Mouse (Mus musculus): ENCODE measurements around the gene Ifnl3. TPM values are rescaled to one million over a fixed set of nuclear protein-coding genes. Genes with fewer than 3 reads are reported as not detected.
A peak's percentile ranks its signal among the peaks of the same experiment; 100 is the strongest.
"Not testable (repeated sequence)": the region's sequence is repeated elsewhere in the genome, so short reads cannot be mapped to it uniquely, and the experiment has no call there.

Ifnl3 gene
- polyA plus RNA-seq, 1 experiment from 2014 or later, result not detected

- not testable (repeated sequence) for H3K9me3 ChIP-seq; H3K27ac ChIP-seq; H3K9ac ChIP-seq; H3K27me3 ChIP-seq (replicated peaks); H3K4me1 ChIP-seq; H3K4me2 ChIP-seq; ATAC-seq (replicated peaks); H3K36me3 ChIP-seq (replicated peaks); H3K4me3 ChIP-seq
- 69% methylated on average over 8 of the region's 8 CpGs for WGBS
Measured at GRCm38 (mm10) chr7:28510405-28510974, 12.1 kb upstream of the Ifnl3 start, which contains the start of gene Ifnl2. Gene Ifnl2, minus strand, starts transcription at chr7:28510455.

- 72% methylated on average over 8 of the region's 8 CpGs for WGBS
Measured at GRCm38 (mm10) chr7:28511441-28511840, 11.2 kb upstream of the Ifnl3 start.

GRCm38 (mm10) chr7:28527922-28528719, 5.5 kb downstream of the Ifnl3 start:
- Histone ChIP-seq H3K4me1 (no peaks in the 10 kb centered on the region), H3K27ac (no peak overlapping the region), H3K36me3 (replicated peaks) (no peaks in the 10 kb centered on the region), H3K9ac (no peak overlapping the region), H3K9me3 (no peaks in the 10 kb centered on the region), H3K4me3 (no peak overlapping the region), H3K27me3 (replicated peaks) (no peaks in the 10 kb centered on the region; the same call in 1 of the 2 replicates), H3K4me2 (no peak overlapping the region)
- no peak for ATAC-seq (replicated peaks)
- WGBS, result 8% methylated on average over 19 of the region's 19 CpGs

More at GRCm38 (mm10) chr7:28511441-28511840, 11.2 kb upstream of the Ifnl3 start:
- H3K36me3 ChIP-seq (replicated peaks), result no peaks in the 10 kb centered on the region
- H3K4me3 ChIP-seq, result no peak overlapping the region
- no peaks in the 10 kb centered on the region for H3K27me3 ChIP-seq (replicated peaks)
- H3K4me1 ChIP-seq, result no peaks in the 10 kb centered on the region
- no peak overlapping the region for H3K9ac ChIP-seq
- ATAC-seq (replicated peaks), result no peak
- H3K9me3 ChIP-seq, result no peaks in the 10 kb centered on the region
- no peak overlapping the region for H3K27ac ChIP-seq
- no peak overlapping the region for H3K4me2 ChIP-seq

DNA sequence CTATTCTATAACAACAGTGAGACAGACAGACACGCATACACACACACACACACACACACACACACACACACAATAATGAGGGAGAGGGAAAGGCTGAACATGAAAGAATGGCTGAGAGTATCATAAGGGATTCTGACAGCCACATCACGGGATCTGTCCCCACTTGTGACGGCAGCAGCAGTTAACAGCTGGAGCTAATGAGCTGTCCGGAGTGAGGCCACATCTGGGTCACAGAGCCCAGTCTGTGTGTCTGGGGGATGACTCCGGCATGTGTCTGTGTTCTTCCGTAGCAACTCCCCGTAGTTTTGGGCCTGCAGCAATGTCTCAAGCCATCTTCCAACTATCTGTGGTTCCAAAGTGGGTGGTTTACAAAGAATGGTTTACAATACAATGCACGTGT, 9.4 kb downstream of the Ifnl3 start:
- Histone ChIP-seq H3K4me1 (no peaks in the 10 kb centered on the region), H3K36me3 (replicated peaks) (no peaks in the 10 kb centered on the region), H3K4me2 (no peak overlapping the region), H3K9me3 (no peaks in the 10 kb centered on the region), H3K9ac (no peak overlapping the region), H3K4me3 (no peak overlapping the region), H3K27ac (no peak overlapping the region), H3K27me3 (replicated peaks) (no peaks in the 10 kb centered on the region; the same call in 1 of the 2 replicates)
- ATAC-seq (replicated peaks), result no peak
- 76% methylated on average over 8 of the region's 8 CpGs for WGBS

DNA sequence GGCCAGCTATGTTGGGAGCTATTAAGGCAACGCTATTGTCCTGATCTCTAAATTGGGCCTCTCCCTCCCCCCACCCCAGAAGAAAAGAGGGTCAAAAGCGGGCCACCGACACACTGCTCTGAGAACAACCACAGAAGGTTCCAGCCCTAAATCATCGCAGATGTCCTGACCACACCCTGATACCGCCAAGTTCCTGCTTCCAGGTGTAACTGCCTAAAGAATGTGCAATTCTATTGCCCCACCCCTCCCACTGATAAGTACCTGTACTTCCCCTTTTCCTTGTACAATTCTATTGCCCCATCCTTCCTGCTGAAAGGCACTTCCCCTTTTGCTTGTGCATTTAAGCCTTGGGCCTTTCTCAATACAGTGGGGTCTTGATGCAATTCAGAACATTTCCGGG, 16.2 kb downstream of the Ifnl3 start:
- not testable (repeated sequence) for H3K9me3 ChIP-seq; H3K27me3 ChIP-seq (replicated peaks); H3K36me3 ChIP-seq (replicated peaks); ATAC-seq (replicated peaks); H3K4me1 ChIP-seq; H3K27ac ChIP-seq; H3K4me3 ChIP-seq; H3K4me2 ChIP-seq; H3K9ac ChIP-seq
- 92% methylated on average over 6 of the region's 6 CpGs for WGBS

DNA sequence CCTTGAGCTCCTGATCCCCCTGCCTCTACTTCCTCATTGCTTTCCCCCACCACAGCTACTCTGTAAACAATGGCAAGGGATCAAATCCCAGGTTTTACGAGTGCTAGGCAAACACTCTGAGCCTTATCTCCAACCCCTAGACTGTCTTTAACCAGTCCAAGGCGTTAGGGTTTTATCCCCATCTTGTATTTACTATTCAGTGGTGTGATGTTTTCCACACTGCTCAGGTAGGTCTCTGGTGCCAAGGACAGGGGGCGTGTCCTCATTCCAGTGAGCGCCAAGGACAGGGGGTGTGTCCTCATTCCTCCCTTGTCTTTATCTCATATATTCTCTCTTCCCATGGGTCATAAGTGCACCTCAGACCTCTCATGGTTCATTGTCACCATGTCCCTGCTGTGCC, 17.9 kb downstream of the Ifnl3 start, which contains the start of gene Sycn:
Gene Sycn (plus strand): TSS at position 360 of the 400 bp plus-strand sequence.
- Histone ChIP-seq H3K36me3 (replicated peaks) (no peaks in the 10 kb centered on the region), H3K4me1 (peaks cover 7% of the 10 kb centered on the region), H3K4me3 (no peak within 1 kb of the TSS), H3K9ac (no peak within 1 kb of the TSS), H3K4me2 (no peak within 1 kb of the TSS), H3K27me3 (replicated peaks) (peaks cover 16% of the 10 kb centered on the region), H3K9me3 (no peaks in the 10 kb centered on the region), H3K27ac (no peak within 1 kb of the TSS)
- no peak for ATAC-seq (replicated peaks)
- WGBS, result 81% methylated on average over 4 of the region's 4 CpGs

- Histone ChIP-seq H3K4me1 (peaks cover 20% of the 10 kb centered on the region), H3K36me3 (replicated peaks) (no peaks in the 10 kb centered on the region), H3K4me3 (peak overlapping the region; percentile 21), H3K27ac (no peak overlapping the region), H3K27me3 (replicated peaks) (peaks cover 37% of the 10 kb centered on the region), H3K9me3 (no peaks in the 10 kb centered on the region), H3K9ac (0 out of 2 replicates have a peak overlapping the region, but pooled peaks have one; percentile 12), H3K4me2 (peak overlapping the region; percentile 51)
- ATAC-seq (replicated peaks), result 0 out of 2 replicates have a peak, but pooled peaks have one; percentile 59
- 1% methylated on average over 27 of the region's 27 CpGs for WGBS
Measured at GRCm38 (mm10) chr7:28544051-28544601, 21.5 kb downstream of the Ifnl3 start.

- no peaks in the 10 kb centered on the region for H3K9me3 ChIP-seq
- ATAC-seq (replicated peaks), result 0 out of 2 replicates have a peak, but pooled peaks have one; percentile 24
Measured at GRCm38 (mm10) chr7:28545048-28545890, 22.6 kb downstream of the Ifnl3 start.

GRCm38 (mm10) chr7:28545891-28546210, 23.2 kb downstream of the Ifnl3 start:
- Histone ChIP-seq H3K27ac (no peak overlapping the region), H3K36me3 (replicated peaks) (no peaks in the 10 kb centered on the region), H3K9me3 (no peaks in the 10 kb centered on the region), H3K4me2 (no peak overlapping the region), H3K4me3 (no peak overlapping the region), H3K9ac (no peak overlapping the region), H3K27me3 (replicated peaks) (peaks cover 37% of the 10 kb centered on the region), H3K4me1 (peaks cover 20% of the 10 kb centered on the region)
- ATAC-seq (replicated peaks), result no peak
- WGBS, result 46% methylated on average over 7 of the region's 7 CpGs

More at GRCm38 (mm10) chr7:28545048-28545890, 22.6 kb downstream of the Ifnl3 start:
- peaks cover 37% of the 10 kb centered on the region for H3K27me3 ChIP-seq (replicated peaks)
- no peak overlapping the region for H3K4me2 ChIP-seq
- WGBS, result 28% methylated on average over 14 of the region's 14 CpGs
- H3K4me3 ChIP-seq, result no peak overlapping the region
- no peak overlapping the region for H3K9ac ChIP-seq
- no peaks in the 10 kb centered on the region for H3K36me3 ChIP-seq (replicated peaks)
- H3K27ac ChIP-seq, result no peak overlapping the region
- H3K4me1 ChIP-seq, result peaks cover 20% of the 10 kb centered on the region

DNA sequence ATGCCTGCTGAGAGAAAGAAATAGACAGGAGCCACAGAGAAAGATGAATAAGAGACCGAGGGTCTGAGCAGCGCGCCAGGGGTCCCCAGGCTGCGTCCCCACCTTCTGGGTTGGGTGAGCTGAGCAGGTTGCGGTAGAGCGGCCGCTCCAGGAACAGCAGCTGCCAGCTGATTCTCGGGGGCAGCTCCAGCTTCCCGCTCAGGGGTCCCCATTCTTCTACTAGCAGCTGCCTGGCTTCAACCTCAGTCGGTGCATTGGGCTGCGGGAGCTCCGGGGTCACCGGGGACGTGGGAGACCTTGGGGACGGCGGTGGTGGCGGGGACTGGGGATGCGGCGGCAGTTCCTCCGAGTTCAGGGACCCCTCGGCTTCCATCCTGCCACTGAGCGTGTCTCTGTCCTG, 24.0 kb downstream of the Ifnl3 start:
- H3K27ac ChIP-seq, result no peak overlapping the region
- H3K4me2 ChIP-seq, result peak overlapping the region; percentile 68
- H3K4me1 ChIP-seq, result peaks cover 20% of the 10 kb centered on the region
- H3K36me3 ChIP-seq (replicated peaks), result no peaks in the 10 kb centered on the region
- no peak for ATAC-seq (replicated peaks)
- no peaks in the 10 kb centered on the region for H3K9me3 ChIP-seq
- H3K9ac ChIP-seq, result peak overlapping the region; percentile 35; the same call in 1 of the 2 replicates
- peak overlapping the region; percentile 35 for H3K4me3 ChIP-seq
- H3K27me3 ChIP-seq (replicated peaks), result peaks cover 37% of the 10 kb centered on the region
- under 1% methylated on average over 22 of the region's 22 CpGs for WGBS

DNA sequence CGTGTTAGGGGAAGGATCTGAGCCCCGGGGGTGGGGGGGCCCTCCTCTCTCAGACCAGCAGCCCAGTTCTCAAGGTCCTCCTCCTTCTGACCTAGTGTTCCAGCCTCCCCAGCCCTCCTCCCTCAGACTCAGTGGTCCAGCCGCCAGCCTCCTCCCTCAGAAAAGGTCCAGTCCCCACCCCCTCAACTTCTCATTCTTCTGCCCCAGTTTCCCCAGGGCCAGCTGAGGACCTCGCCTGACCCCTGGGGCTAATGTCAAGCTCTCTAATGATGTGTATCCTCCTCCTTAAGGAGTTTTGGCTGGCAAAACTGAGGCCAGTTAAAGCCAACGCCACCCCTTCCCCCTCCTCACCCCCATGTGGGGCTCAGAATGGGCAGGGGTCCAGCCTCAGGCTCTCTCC, 24.5 kb downstream of the Ifnl3 start, which contains the start of gene Nccrp1:
Gene Nccrp1 (minus strand): TSS at position 101 of the 400 bp plus-strand sequence.
- peak within 1 kb of the TSS; percentile 68 for H3K4me2 ChIP-seq
- no peaks in the 10 kb centered on the region for H3K36me3 ChIP-seq (replicated peaks)
- peaks cover 20% of the 10 kb centered on the region for H3K4me1 ChIP-seq
- under 1% methylated on average over 5 of the region's 5 CpGs for WGBS
- peak within 1 kb of the TSS; percentile 35 for H3K4me3 ChIP-seq
- peak within 1 kb of the TSS; percentile 35; the same call in 1 of the 2 replicates for H3K9ac ChIP-seq
- no peak for ATAC-seq (replicated peaks)
- no peaks in the 10 kb centered on the region for H3K9me3 ChIP-seq
- H3K27me3 ChIP-seq (replicated peaks), result peaks cover 37% of the 10 kb centered on the region
- no peak within 1 kb of the TSS for H3K27ac ChIP-seq

- no peak for ATAC-seq (replicated peaks)
- Histone ChIP-seq H3K36me3 (replicated peaks) (no peaks in the 10 kb centered on the region), H3K4me1 (peaks cover 20% of the 10 kb centered on the region), H3K27me3 (replicated peaks) (peaks cover 37% of the 10 kb centered on the region), H3K9me3 (no peaks in the 10 kb centered on the region), H3K27ac (no peak overlapping the region), H3K9ac (no peak overlapping the region), H3K4me2 (no peak overlapping the region), H3K4me3 (no peak overlapping the region)
- 77% methylated on average over 7 of the region's 7 CpGs for WGBS
Measured at GRCm38 (mm10) chr7:28547628-28548027, 25.0 kb downstream of the Ifnl3 start.

All from midbrain, embryonic 15.5 days (tissue).